Mouse (Mus musculus) liver, postnatal 0 days (tissue): ENCODE data around the gene Mcemp1.

ENCODE experiments used
- CTCF ChIP-seq: sonication (generic); IDR thresholded peaks from 2 replicates; pipeline ENCODE4 v1.5.1; 2016; ENCODE audit warnings: antibody characterized with exemption, low read depth
- EP300 ChIP-seq: IDR thresholded peaks from 2 replicates; pipeline ENCODE4 v1.6.1; 2016; ENCODE audit warnings: antibody characterized with exemption, low read depth, mild to moderate bottlenecking

DNA sequence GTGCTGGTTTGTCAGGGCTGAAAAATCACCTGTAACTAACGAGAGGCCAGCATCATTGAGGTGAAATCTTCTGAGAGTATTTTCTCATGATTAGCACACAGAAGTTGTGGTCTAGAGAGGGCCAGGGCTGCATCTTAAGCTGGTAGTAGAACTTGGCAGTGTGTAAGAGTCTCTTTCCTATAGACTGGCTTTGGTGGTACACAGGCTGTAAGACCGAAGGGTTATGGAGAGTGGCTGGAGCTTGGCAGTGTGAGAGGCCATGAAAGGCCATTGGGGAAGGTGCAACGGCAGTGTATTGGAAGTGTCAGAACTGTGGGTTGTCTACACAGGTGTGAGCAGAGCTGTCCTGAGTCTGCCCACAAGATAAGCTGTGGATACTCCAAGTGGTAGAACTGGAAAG lies 44.8 kb downstream of the Mcemp1 start:
- TF ChIP-seq CTCF (no peak), EP300 (no peak)
